Mouse (Mus musculus): ENCODE measurements at regions not wholly inside any gene's neighbourhood (a gene's known extent, or its start where the extent isn't known, plus 50 kb on each side); places are given as distances from the start of the nearest gene placed in this dataset.

DNA sequence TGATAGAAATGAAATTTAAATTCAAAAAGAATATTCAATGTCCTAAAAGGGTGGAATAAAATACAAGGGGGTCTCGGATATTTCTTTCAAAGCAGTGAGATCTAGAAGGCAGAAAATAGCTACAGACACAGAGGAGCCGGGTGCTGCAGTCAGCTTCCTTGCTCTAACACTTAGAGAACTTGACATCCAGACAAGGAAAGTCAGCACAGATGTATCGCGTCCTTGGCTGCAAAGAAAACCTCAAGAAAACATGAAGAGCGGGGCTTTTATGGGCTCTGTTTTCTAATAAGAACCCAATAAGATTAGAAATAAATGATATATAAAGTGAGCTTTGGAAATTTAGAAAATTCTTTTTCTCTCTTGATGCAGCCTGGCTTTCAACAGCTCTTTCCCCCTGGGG is 53.1 kb upstream of the Glis3 start:
- DNase-seq (ENCODE audit: low read depth): no peak

DNA sequence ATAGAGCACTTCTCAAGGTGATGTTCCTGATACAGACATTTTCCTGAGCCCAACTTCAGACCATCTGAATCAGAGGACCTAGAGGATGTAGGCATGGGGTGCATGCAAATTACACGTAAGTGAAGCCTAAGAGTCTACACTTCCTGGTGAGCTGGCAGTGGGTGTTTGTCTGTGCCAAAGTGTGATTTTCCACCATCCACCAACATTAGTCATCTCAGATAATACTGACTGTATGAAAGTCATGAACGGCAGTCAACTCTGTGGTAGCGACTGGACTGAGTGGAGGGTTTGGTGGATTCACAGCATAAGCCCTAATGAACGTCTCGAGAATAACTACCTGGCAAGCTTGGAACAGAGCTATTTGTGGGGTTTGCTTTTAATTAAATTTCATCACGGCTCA is 53.9 kb upstream of the Glis3 start:
- DNase-seq (ENCODE audit: low read depth): no peak

DNA sequence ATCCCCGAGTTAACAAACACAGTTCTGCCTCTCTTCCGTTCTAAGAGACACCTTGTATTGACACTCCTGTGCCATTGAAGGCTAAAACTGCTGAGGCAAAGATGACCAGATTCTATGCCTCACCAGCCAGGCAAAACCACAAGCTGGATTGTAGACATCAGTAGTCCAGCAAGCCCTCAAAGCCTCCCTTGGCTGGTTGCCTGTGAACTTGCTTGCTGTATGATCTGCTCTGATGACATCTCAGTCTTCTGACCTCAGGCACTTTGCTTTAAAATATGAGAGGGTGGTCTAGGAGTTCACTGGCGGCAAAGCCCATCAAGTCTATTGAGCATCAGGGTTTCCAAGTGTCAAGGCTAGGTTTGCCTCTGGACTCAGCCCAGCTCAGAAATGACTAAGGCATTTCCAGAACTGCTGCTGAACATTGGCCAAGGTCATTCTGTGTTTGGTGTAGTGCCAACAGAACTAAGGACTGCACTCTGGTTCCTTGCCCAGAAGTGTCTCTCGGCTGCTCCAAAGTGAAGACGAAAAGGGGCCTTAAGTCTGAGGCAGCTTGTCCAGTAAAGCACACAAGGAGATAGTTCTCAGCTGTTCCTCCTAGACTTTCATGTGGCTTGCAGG is 63.4 kb upstream of the Glis3 start:
- no peak for DNase-seq (ENCODE audit: low read depth)

DNA sequence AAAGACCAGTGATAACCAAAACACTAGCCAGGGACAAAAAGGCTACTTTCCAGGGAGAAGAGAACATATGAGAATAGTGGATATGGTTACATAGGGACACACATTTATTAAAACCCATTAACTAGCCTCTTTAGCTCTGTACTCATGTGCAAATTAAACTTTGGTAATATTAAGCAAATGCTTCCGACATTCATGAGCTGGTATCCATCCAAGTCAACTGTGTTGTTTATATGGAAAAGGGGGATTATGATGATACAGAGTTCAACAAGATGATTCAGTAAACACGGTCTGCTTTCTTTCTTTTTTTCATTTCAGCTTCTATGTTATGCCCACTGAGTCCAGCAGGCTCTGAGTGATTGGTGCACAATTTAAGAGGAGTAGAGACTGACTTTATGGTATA is 65.2 kb upstream of the Glis3 start:
- no peak for DNase-seq (ENCODE audit: low read depth)

DNA sequence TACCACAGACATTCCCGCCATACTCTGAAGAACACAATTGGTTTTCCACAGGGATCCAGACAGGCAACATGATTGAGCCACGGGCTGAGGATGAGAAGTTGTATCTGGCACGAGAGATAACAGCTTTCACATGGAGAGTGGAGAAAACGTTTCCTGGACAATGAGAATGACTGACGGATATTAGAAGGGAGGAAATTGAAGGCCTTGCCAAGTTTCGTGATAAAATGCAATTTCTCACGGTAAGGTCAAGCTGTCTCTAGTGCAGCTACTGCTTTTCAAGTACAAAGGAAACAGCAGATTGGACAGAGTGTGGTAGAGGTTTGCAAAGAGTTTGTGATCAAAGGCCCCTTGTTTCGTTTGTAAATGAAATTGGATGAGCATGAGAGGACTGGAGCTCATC is 65.7 kb upstream of the Glis3 start:
- DNase-seq (ENCODE audit: low read depth): no peak

DNA sequence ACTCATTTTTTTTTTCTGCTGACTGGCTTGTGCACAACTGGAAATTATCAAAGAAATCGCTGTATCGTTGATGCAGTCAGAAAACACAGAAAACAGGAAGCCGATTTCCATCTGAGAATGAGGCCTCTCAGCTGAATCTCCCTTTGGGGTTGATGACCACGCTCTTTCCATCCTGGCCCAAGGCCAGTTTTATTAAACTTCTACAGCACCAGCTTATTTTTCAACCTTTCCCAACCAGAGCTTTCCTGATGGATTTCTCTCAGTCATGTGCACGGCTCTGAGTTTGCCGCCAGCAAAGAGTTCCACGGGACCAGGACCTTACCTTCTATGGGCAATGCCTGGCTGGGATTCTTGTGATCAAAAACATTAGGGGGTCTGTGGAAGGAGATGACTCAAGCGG is 71.2 kb upstream of the Glis3 start:
- no peak for DNase-seq (ENCODE audit: low read depth)

DNA sequence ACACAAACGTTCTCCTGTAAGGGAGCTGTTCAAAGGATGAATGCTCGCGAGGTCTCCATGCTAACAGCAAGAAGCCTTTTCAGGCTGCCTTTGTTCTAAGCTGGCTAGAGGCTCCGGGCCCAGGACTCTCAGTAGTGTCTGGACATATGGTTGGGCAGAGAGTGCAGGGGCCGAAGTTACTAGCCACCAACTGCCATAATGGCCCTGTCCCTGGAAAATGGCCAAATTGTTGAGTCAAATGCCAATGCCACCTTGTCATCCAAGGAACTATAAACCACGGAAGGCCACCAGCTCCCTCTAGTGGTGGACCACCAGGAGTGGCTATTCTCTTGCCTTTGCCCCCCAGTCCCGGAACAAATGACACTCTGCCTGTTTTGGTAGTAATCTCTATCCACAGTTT is 76.0 kb upstream of the Slc1a1 start:
- DNase-seq (ENCODE audit: low read depth): peak; percentile 31

DNA sequence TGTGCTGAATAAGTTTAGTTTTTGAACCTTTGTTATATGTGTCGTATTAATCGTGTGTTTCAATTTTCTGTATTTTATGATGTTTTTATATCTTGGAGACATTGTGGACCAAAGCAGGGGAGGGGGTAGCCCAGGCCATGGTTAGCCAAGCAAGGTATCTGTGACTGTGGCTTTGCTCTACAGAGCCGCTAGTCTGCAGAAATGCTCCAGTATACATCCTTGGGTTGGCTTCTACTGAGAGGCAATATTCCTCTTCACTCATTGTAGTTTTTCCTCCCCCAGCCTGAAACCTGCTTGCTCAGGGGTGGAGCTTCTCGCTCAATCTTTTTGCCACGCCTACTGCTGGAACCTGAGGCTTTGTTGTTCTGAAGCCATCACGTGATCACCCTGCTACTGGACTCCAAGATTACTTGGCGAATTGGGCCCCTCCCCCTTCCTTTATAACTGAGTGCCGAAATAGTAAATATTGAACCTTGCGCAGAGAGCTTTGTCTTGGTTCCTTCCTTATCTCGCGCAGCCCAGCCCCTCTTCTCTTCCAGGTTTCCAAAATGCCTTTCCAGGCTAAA is 70.0 kb upstream of the Slc1a1 start:
- DNase-seq (ENCODE audit: low read depth): no peak

DNA sequence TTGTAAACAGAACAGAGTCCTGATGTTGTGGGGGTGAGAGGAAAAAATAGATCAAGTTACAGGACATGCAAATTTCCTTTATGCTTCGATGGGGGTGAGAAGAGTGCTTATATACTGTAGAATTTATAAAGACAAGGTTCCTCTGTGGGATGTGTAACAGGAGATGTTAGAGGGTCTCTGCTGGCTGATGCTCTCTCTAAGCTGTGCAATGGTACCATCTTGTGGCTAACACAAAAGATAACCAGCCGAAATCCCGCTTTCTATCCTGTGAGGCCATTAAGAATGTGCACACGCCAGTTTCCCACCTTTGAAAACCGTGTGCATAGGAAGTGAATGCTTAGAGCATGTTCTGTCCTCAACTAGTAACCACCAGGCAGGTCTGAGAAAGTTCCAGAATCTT is 66.6 kb upstream of the Slc1a1 start:
- DNase-seq (ENCODE audit: low read depth): no peak

DNA sequence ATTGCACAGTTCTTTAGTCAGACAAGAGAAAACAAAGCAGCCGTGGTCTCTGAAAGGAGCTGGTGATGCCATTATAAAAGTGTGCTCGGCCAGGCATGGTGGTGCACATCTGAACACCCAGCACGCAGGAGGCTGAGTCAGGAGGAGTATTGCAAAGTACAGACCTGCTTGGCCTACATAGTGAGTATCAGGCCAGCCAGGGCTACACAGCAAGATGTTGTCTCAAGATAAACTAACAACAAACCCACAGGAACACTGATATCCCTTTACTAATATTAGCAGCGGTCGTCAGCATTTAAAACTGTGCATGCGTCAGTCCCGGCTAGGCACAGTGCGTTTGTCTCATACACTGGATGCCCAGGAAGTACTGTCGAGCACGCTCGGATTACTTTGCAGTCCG is 64.4 kb upstream of the Slc1a1 start:
- peak; percentile 5 for DNase-seq (ENCODE audit: low read depth)

DNA sequence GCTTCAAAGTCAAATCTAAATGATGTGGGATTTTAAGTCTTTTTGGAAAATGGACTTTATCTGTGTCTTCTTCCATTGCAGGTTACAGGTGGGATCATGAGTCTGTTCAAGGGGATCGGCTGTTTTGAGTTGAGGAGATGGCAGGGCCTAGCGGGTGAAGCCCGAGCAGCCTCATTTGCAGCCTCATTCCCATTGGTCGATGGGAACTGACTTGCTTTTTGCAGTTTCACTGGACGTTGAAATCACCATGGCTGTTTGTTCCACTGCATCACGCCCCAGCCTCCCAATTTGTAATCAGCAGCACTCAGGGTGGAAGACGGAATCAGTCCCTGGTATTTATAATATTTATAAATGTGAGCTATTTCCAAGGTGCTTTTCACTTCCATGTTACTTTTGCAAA is 63.0 kb upstream of the Slc1a1 start:
- DNase-seq (ENCODE audit: low read depth): no peak

DNA sequence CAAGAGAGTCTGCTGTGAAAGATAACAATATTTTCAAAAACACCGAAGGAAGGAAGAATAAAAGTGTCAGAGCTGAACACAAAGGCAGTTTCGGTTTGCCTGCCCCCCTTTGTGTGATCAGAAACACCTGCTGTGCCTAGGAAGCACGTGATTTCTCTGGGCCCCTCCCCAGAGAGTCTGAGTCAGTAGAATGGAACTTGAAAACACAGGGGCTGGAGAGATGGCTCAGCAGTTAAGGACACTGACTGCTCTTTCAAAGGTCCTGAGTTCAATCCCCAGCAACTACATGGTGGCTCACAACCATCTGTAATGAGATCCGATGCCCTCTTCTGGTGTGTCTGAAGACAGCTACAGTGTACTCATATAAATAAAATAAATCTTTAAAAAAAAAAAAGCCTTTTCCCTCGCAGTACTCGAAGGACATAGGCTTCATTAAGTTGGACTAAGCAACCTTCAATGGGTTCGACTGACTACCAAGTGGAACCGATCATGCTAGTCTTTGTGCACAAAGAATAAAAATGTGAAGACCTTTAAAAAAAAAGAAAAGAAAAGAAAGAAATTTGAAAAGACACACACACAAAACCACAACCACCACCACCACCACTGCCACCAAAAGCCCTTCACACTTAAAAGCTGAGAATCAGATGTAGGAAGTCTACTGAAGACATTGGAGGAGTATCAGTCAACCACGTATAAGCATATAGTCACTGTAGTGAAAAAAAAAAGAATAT is 61.8 kb upstream of the Slc1a1 start:
- DNase-seq (ENCODE audit: low read depth): peak; percentile 24

DNA sequence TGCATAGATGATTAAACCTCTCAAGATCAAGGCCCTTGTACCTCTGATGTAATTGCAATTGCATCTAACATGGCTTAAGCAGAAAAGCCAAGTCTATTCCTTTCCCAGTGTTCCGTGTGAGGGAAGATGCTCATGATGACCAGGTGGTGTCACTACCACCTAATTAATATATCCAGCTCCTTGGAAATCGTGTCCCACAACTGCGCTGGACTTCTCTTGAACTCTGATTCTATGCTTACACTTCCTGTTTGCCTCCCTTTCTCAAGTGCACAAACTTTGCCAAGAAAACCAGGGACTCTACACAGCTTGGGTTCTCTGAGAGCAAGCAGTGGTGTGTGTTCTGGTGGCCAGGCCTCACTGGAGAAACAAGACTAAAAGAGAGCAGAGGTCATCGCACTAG is 58.0 kb upstream of the Slc1a1 start:
- DNase-seq (ENCODE audit: low read depth): no peak

DNA sequence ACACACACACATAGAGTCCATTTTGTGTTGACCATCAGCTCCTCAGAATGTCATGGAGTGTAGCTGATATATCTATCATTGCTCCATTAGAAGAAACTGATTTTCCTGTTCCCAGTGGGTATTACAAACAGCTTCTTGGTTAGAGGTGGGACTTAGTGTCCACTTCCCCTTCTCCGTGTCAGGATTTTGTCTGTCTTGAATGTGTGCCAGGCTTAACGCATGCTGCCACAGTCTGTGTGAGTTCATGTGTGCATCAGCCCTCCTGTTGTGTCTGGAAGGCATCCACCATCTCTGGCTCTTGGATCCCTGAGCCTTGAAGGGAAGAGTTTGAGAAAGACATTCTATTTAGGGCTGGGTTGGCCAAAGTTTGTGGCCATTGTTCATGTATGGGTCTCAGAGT is 57.2 kb upstream of the Slc1a1 start:
- DNase-seq (ENCODE audit: low read depth): peak; percentile 4

DNA sequence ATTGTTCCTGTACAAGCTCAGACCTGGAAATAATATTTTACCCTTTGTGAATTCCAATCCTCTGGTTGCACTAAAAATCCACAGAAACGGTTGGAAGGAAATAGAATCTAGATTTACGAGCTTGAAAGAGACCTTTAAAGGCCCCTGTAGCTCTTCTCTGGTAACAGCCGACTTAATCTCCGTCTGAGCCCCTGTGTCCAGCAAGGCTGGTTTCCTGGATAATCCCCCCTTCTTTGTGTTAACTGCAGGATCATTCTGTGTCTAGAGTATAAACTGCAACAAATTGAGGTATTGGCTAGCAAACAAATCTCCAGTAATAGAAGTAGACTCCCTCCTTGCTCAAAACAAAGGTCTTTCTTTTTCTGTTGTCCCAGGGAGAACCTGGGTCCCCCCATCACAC is 56.5 kb upstream of the Slc1a1 start:
- DNase-seq (ENCODE audit: low read depth): no peak

DNA sequence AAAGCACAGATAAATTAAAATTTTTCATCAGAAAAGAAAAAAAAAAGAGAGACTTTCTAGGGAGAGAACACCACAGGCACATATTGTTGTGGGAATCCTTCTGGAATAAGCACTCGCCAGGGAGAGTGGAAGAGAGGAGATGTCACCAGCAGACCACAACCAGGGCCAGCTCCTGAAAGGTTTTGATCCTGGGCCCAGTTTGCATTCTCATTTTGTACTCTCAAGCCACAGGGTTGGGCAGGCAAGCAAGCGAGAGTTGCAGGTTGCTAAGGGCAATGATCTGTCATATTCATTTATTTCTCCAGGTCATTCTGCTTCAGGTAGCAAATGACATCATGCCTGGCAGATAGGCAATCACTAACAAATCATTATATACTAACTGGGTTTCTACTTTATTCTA is 52.9 kb upstream of the Slc1a1 start:
- no peak for DNase-seq (ENCODE audit: low read depth)

Data from c-Kit-positive CD71-negative TER-119-negative erythroid progenitor cells, embryonic 14.5 days (primary cell).